Mouse (Mus musculus) T-cell, adult 66 days (primary cell): ENCODE results near the gene Vmn1r128. TPM values are rescaled to one million over a fixed set of nuclear protein-coding genes. Genes with fewer than 3 reads are reported as not detected.

Source experiments
- total RNA-seq, 2 experiments: library from RNA; stranded (reverse); gene quantifications; 3 replicates in 1 of 2; 4 replicates in 1 of 2; pipeline ENCODE4 v1.2.4; 2023

The Vmn1r128 gene
- total RNA-seq = not detected

GRCm38 (mm10) chr7:21349073-21349472, at the start of gene Vmn1r128:
Gene Vmn1r128, plus strand, starts transcription at chr7:21349373.

GRCm38 (mm10) chr7:21301367-21301766, 47.8 kb upstream of the Vmn1r128 start, which contains the start of gene Vmn1r126:
Gene Vmn1r126, minus strand, starts transcription at chr7:21301467.

GRCm38 (mm10) chr7:21319761-21320160, 29.4 kb upstream of the Vmn1r128 start, which contains the start of gene Vmn1r127:
Gene Vmn1r127, minus strand, starts transcription at chr7:21319861.

GRCm38 (mm10) chr7:21361191-21361590, 12.0 kb downstream of the Vmn1r128 start, which contains the start of gene Vmn1r129:
Gene Vmn1r129, minus strand, starts transcription at chr7:21361291.

Other genes with a start within 250 kb of the Vmn1r128 start
- gene Vmn1r122, start 215.2 kb upstream of the Vmn1r128 start, total RNA-seq = not detected
- gene Vmn1r123, start 187.2 kb upstream of the Vmn1r128 start, total RNA-seq = not detected
- not detected for gene Gm5157, start 158.9 kb upstream of the Vmn1r128 start, total RNA-seq
- gene Vmn1r124, start 88.8 kb upstream of the Vmn1r128 start, total RNA-seq = not detected
- gene Vmn1r125, start 77.2 kb upstream of the Vmn1r128 start, total RNA-seq = not detected
- not detected for gene Vmn1r126, start 47.9 kb upstream of the Vmn1r128 start, total RNA-seq
- gene Vmn1r127, start 29.5 kb upstream of the Vmn1r128 start, total RNA-seq = not detected
- not detected for gene Vmn1r129, start 11.9 kb downstream of the Vmn1r128 start, total RNA-seq
- gene Gm6882, start 83.4 kb downstream of the Vmn1r128 start, total RNA-seq = not detected
- not detected for gene Vmn1r130, start 162.4 kb downstream of the Vmn1r128 start, total RNA-seq
- not detected for gene Vmn1r131, start 196.7 kb downstream of the Vmn1r128 start, total RNA-seq